Mouse (Mus musculus) frontal cortex, postnatal 36 days (tissue): ENCODE measurements at regions not wholly inside any gene's neighbourhood (a gene's known extent, or its start where the extent isn't known, plus 50 kb on each side); places are given as distances from the start of the nearest gene placed in this dataset.

ENCODE experiments used
- DNase-seq, 2 experiments: peaks; one replicate each; pipeline ENCODE4 v3.0.0; 2022; ENCODE audit warnings: low spot score in 2 of 2

DNA sequence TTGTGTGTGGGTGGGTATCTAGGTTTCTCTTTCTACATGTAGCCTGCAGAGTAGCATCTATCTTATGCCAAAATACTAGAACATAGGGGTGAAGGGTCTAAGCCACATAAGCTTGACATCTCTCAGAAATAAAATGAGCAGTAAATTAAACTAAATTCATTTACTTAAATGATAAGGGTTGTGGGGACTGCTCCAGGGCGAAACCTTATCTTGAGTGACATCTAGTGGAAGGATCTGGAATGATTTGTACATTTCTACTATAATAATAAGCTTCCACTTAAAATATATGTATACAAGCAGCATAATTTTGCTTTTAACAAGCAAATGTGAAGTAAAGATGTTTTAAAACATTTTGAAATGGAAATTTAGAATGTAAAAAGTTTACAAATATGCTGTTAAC lies 271.4 kb downstream of the Vgll3 start:
- no peak for DNase-seq

DNA sequence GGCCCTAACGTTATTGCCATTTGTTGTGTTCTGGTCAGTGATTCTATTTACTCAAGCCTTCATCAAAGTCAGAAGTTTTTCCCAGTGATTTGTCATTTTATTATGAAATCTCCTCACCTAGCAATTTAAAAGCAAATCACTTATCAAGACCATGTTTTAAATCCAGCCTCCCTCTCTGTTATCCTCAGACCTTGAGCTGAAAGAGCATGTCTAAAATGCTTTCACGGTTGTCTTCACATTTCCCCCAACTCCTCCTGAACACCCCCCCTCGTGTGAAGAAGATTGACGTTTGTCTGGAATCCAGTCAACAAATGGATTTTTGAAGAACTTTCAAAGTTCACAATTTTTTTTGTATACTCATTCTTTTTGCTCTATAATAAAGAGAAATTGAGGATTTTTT lies 277.7 kb downstream of the Vgll3 start:
- DNase-seq: no peak

DNA sequence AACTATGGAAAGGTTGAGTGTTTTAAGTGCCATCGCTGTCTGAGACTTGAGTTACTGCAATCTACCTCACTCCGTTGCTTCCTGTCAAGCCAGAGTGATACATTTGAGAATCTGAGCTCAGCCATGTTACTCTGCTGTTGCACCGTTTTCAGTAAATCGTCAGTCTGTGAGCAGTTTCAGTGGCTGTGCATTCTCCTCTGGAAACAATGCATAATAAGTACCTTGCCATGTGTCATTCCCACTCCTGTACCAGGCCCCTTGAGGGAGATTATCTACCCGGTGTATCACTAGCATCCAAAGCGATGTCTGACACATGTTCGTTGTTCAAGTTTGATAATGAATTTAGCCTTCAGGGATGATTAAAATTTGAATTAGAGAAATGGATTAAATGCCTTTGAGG lies 280.6 kb downstream of the Vgll3 start:
- DNase-seq: no peak

DNA sequence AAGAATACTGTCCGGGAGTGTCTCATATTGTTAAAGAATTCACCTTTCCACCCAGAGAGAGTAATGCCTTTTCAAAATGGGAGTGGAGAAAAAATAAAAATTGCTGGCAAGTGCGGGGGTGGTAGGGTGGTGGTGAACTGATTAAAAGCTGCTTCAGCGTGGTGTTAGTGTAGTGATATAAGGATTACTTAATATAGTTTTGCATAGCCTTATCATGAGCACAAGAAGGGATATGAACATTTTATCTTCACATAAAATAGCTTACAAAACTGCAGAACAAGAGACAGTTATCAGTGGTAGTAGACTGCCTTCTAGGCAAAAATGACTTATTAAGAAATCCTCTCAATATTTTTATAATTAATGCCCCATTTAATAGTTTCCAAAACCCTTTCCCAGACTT lies 302.9 kb downstream of the Vgll3 start:
- no peak for DNase-seq

DNA sequence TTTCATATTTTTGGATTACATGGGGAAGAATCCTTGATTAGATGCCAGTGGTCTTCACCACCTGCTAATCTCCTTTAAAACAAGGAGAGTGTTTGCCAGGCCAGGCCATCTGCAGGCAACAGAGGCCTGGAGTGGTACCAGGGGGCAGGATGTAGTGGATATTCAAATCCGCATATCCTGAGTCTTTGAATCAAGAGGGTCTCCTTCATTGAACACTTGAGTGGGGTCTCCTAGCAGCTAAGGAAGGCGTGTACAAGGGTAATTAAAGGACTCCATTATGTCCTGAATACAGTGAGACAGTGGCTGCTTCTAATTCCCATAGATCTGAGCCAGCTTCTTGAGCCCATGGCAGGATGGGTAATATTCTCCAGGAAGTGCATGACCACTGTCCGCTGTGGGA lies 322.7 kb downstream of the Vgll3 start:
- DNase-seq: no peak

DNA sequence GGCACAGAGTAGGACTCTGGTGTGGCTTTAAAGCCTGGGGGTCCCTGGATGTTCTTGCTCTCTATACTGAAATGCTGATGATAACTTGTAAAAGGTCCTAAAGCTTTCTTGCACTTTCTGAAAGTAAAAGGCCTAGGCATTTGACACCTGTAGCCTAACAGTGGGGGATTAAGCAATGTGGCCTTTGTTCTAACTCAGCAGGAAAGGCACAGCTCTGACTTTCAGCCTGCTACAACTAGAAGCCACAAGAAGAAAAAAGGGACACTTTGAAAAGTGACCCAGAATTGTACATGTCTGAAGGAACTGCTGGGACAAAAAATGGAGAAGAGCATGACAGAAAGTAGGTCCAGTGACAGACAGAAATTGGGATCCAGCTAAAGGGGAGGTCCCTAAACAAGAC lies 329.7 kb downstream of the Vgll3 start:
- DNase-seq: no peak

DNA sequence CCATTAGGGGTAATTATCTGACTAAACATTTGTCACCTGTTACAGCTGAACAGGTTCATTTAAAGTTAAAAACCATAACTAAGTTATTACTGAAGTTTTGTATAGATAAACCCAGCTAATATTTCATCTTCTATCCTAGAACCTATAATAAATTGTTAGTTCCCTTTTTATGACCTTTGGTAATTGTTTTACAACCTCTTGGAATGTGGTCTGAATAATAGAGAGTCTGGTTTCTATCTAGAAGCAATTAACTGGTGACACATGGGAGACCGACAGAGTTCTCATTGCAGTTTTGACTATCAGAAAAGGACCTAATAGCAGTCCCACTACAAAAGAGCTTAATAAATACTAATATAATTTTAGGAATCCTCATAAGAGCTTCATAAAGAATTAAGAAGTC lies 330.2 kb downstream of the Vgll3 start:
- DNase-seq: no peak

DNA sequence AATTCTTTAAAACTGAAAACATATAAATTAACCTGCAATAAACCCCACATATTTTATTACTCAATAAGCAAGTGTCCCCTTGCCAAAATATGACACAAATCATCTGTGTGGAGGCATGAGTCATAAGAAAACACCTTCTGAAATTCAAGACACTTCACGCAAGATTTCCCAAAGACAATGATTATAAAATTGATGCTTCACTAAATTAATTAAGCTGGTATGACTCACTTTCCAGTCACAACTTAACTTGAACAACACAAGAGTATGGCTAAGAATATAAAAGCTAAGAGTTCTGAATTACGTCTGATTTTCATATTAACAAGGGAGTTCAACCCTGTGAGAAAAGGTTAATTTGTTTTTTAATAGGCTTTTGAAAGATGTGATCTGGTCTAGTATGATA lies 353.2 kb downstream of the Vgll3 start:
- DNase-seq: no peak

DNA sequence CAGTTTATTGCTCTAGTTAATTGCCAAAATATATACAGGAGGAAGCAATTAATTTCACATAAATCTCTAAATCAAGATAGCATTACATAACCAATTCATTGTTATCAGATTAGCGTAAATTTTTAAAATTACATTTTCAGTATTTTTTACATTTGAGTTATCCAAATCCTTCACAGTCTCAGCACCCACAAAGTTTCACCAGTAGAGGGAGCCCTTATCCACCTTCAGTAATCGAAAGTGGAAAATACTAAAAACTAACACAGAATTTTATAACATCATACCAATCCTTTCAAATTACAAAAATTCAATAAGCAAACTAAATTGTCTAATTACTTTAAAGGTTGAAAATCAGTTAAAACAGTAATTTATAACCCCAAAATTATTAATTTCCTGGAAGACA lies 375.7 kb downstream of the Vgll3 start:
- DNase-seq: peak; percentile 23 to 39

DNA sequence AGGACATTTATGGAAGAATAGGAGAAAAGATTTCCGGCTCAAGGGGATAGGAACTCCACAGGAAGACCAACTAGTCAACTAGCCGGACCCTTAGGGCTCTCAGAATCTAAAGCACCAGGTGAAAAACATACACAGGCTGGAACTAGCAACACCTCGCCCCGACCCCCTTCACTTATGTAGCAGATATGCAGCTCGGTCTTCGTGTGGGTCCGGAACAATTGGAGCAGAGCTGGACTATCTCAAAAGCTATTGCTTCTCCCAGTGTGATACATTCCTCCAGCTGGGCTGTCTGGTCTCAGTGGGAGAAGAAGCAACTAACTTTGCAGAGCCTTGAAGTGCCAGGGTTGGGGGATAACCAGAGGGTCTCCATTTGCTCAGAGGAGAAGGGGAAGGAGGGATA lies 386.3 kb downstream of the Vgll3 start:
- no peak for DNase-seq
